Mouse (Mus musculus) layer of hippocampus, adult 11-12 months (tissue): ENCODE measurements around the gene AI413582.

Source experiments
- DNase-seq: peaks from one replicate; pipeline ENCODE4 v3.0.0; 2022; ENCODE audit warnings: low spot score

The AI413582 gene

GRCm38 (mm10) chr17:27518700-27519595 is 46.6 kb downstream of the AI413582 start:
- no peak for DNase-seq

GRCm38 (mm10) chr17:27518296-27518695 is 47.3 kb downstream of the AI413582 start:
- DNase-seq = no peak

- DNase-seq = no peak
These were observed 51.4 kb downstream of the AI413582 start for GRCm38 (mm10) chr17:27513916-27514762.
